Mouse (Mus musculus) G1E (cell line): ENCODE measurements at regions not wholly inside any gene's neighbourhood (a gene's known extent, or its start where the extent isn't known, plus 50 kb on each side); places are given as distances from the start of the nearest gene placed in this dataset.

Experiments
- ATAC-seq: 2 replicates; pipeline ENCODE4 v1.8.0; 2016; ENCODE audit warnings: mild to moderate bottlenecking; ENCODE audit not compliant: insufficient number of reproducible peaks, poor library complexity, low FRiP score, severe bottlenecking; ENCODE audit errors: extremely low read depth
- DNase-seq: peaks from one replicate; pipeline ENCODE4 v3.0.0; 2012; ENCODE audit warnings: low spot score
- H3K27me3 ChIP-seq: 2 replicates; pipeline ENCODE4 v1.6.1; 2012; ENCODE audit warnings: mild to moderate bottlenecking, low read length, inconsistent platforms; ENCODE audit not compliant: insufficient read depth
- H3K36me3 ChIP-seq: replicated peaks from 2 replicates; pipeline ENCODE3; 2012; ENCODE audit warnings: mild to moderate bottlenecking, inconsistent platforms
- H3K4me1 ChIP-seq: 2 replicates; pipeline ENCODE4 v1.6.1; 2012; ENCODE audit warnings: low read depth, low read length, inconsistent platforms, mixed read lengths; ENCODE audit not compliant: insufficient read depth
- H3K4me3 ChIP-seq: 2 replicates; pipeline ENCODE4 v1.5.1; 2012; ENCODE audit warnings: low read depth, mild to moderate bottlenecking, inconsistent platforms, low read length, moderate library complexity, mixed read lengths
- H3K9me3 ChIP-seq: replicated peaks from 2 replicates; pipeline ENCODE4 v1.6.1; 2012; ENCODE audit warnings: inconsistent platforms
- CTCF ChIP-seq: IDR thresholded peaks from 2 replicates; pipeline ENCODE4 v1.5.1; 2012; ENCODE audit warnings: low read depth, low read length, inconsistent platforms, mixed read lengths
- GATA1 ChIP-seq: IDR thresholded peaks from 2 replicates; pipeline ENCODE4 v1.6.1; 2012; ENCODE audit warnings: borderline replicate concordance, low read length, inconsistent platforms, mixed read lengths
- GATA2 ChIP-seq: IDR thresholded peaks from 2 replicates; pipeline ENCODE4 v1.6.1; 2012; ENCODE audit warnings: low read depth, low read length, inconsistent platforms, borderline replicate concordance
- POLR2AphosphoS5 ChIP-seq: IDR thresholded peaks from 2 replicates; pipeline ENCODE4 v1.6.1; 2012; ENCODE audit warnings: low read depth, low read length, inconsistent platforms; ENCODE audit not compliant: insufficient replicate concordance
- TAL1 ChIP-seq: conservative IDR thresholded peaks from 2 replicates; pipeline ENCODE4 v1.6.1; 2012; ENCODE audit warnings: low read depth, low read length, inconsistent platforms, mixed read lengths

DNA sequence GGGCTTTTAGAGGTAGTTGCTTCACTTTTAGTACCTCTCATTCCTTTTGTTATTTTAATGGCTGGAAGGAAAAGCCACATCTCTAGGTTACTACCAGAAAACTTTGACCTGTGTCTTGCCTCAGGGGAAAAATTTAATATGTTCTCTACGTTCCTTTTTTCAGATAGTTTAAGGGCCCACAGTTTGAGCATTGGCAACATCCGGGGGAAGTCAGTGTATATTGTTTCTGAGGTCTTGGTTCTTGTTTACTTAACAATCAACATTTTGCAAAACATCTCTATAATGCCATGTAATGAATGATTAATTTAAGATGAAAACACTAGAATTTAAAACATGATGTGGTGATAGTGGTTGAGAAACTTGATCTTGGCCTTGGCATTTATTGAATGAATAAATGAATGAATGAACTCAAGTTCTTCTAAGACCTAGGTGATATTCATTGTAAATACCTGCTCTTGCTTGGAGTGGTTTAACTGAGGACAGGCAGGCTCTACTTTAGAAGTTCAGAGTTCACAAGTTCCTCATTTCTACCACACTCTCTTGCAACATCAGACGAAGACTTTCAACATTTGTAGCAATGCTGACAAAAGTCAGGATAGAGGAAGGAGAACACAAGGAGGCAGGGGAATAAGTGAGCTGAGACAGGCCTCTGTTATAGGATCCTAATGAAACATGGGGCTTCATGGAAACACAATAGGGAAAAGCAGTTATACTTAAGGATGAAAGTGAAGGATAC, 474.4 kb downstream of the Mctp2 start:
- Histone ChIP-seq H3K27me3 (no peaks in the 10 kb centered on the region), H3K36me3 (no peaks in the 10 kb centered on the region), H3K9me3 (no peaks in the 10 kb centered on the region; the same call in 1 of the 2 replicates), H3K4me3 (no peak overlapping the region), H3K4me1 (no peaks in the 10 kb centered on the region)
- ATAC-seq (no peak), DNase-seq (no peak)
- TF ChIP-seq GATA2 = no peak
- TF ChIP-seq POLR2AphosphoS5 = no peak
- no peak for TF ChIP-seq GATA1
- TF ChIP-seq TAL1 = no peak
- no peak for TF ChIP-seq CTCF

GRCm38 (mm10) chr7:71829567-71829966, 476.8 kb downstream of the Mctp2 start:
- ATAC-seq (no peak), DNase-seq (no peak)
- Histone ChIP-seq H3K27me3 (no peaks in the 10 kb centered on the region), H3K4me1 (no peaks in the 10 kb centered on the region), H3K36me3 (no peaks in the 10 kb centered on the region), H3K9me3 (peaks cover 5% of the 10 kb centered on the region; the same call in 1 of the 2 replicates), H3K4me3 (no peak overlapping the region)
- TF ChIP-seq POLR2AphosphoS5 (no peak), GATA1 (no peak), TAL1 (no peak), CTCF (no peak), GATA2 (no peak)

DNA sequence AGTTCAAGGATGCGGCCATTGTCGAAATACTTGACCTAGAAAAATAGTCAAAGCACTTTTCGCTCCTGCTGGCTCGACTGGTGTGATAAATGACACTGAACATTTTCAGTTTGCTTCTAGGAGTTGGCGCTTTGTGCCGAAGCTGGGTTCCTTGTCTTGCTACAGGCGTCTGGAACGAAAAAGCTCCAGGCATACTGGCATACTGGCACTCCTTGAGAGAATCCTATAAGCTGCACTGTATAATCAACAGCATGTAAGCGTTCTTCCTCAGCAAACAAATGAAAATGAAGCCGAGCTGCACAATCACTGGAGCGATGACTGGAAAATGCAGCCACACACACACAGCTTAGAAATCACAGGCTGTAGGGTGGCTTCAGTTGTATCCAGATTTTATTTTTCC, 464.9 kb upstream of the Gm10295 start:
- Histone ChIP-seq H3K27me3 (no peaks in the 10 kb centered on the region), H3K36me3 (no peaks in the 10 kb centered on the region), H3K4me3 (no peak overlapping the region), H3K4me1 (no peaks in the 10 kb centered on the region), H3K9me3 (peaks cover 7% of the 10 kb centered on the region; the same call in 1 of the 2 replicates)
- no peak for DNase-seq
- ATAC-seq = no peak
- no peak for TF ChIP-seq GATA1
- TF ChIP-seq TAL1 = no peak
- no peak for TF ChIP-seq POLR2AphosphoS5
- TF ChIP-seq GATA2 = no peak
- no peak for TF ChIP-seq CTCF

DNA sequence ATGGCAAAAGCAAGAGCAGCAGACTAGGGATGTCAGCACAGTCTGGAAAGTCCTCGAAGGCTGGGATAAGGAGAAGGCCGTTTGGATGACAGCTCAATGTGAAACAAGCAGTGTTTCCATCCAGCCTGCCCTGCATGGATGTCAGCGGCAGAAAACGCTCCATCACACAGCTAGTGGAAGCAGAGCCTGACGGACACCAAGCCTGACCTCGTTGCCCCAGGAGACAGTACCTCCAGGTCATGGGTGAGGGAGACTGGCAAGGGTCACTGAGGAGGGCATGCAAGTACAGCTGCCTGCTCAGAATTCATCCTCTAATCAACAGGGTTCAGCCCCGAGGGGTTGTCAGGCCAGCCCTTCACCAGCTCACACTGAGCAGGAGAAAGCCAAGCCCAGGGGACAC, 442.9 kb upstream of the Gm10295 start:
- no peak for DNase-seq
- ATAC-seq = no peak
- TF ChIP-seq CTCF (no peak), GATA2 (no peak), POLR2AphosphoS5 (no peak), GATA1 (no peak), TAL1 (no peak)
- H3K27me3 ChIP-seq = no peaks in the 10 kb centered on the region
- peaks cover 5% of the 10 kb centered on the region for H3K9me3 ChIP-seq
- H3K36me3 ChIP-seq = no peaks in the 10 kb centered on the region
- no peak overlapping the region for H3K4me3 ChIP-seq
- no peaks in the 10 kb centered on the region for H3K4me1 ChIP-seq

GRCm38 (mm10) chr7:71788401-71788800, 437.1 kb upstream of the Gm10295 start:
- H3K9me3 ChIP-seq = 0 out of 2 replicates have a peak, but pooled peaks cover 8% of the 10 kb centered on the region
- ATAC-seq (no peak), DNase-seq (no peak)
- H3K36me3 ChIP-seq = no peaks in the 10 kb centered on the region
- H3K4me3 ChIP-seq = no peak overlapping the region
- H3K27me3 ChIP-seq = no peaks in the 10 kb centered on the region
- TF ChIP-seq GATA1 = no peak
- TF ChIP-seq POLR2AphosphoS5 = no peak
- no peak for TF ChIP-seq GATA2
- no peak for TF ChIP-seq TAL1
- no peak for TF ChIP-seq CTCF
- no peaks in the 10 kb centered on the region for H3K4me1 ChIP-seq

GRCm38 (mm10) chr7:71782496-71782895, 431.2 kb upstream of the Gm10295 start:
- Histone ChIP-seq H3K4me1 (no peaks in the 10 kb centered on the region), H3K9me3 (peaks cover 15% of the 10 kb centered on the region), H3K36me3 (no peaks in the 10 kb centered on the region), H3K4me3 (no peak overlapping the region), H3K27me3 (no peaks in the 10 kb centered on the region)
- TF ChIP-seq GATA2 = no peak
- ATAC-seq (no peak), DNase-seq (no peak)

DNA sequence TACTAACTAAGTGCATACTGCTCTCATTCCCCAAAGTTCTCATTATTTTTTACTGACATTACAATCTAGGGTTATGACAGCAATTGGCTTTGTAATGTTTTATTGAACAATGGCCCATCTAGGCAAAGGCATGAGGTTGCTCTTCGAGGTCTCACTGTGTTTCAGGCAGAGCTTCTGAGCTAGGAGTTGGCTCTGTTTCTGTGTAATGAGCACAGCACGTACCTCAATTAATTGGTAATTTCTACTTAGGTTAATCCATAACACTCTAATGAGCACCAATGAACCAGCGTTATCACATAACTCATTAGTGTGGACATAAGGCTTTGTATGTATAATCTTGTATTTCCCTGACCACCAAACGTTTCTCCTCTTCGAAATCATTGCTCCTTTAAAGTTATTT, 398.6 kb upstream of the Gm10295 start:
- Histone ChIP-seq H3K4me3 (no peak overlapping the region), H3K4me1 (no peaks in the 10 kb centered on the region), H3K27me3 (no peaks in the 10 kb centered on the region), H3K9me3 (peaks cover 3% of the 10 kb centered on the region; the same call in 1 of the 2 replicates), H3K36me3 (no peaks in the 10 kb centered on the region)
- ATAC-seq = no peak
- no peak for DNase-seq
- TF ChIP-seq POLR2AphosphoS5 (no peak), CTCF (no peak), GATA2 (no peak), TAL1 (no peak), GATA1 (no peak)
